Mouse (Mus musculus): ENCODE measurements around the gene Upk1a.

The Upk1a gene

DNA sequence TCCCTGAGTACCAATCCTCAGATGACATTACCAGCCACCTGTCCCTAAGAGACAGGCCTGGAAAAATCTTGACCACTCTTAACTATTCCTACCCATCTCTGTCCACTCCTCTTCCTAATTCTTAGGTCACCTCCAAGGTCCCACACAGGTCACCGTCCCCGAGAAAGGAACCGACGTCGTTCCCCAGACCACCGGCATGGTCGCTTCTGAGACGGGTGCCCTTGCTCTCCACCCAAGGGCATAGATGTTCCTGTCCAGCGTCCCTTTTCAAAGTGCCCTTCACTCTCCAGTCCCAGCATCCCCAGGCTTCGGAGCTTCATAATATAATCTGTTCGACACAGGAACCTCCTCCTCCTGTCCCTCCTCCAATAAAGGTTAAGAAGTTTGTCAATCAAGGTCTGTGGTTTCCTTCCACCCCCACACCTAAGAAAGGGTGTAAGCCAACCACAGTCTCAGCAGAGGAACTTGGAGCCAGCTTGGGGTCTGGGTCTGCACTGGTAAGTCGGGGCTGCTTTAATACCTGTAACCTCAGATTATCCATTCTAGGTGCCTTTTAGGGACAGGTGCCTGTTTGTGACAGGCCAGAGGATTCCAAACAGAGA lies 47.6 kb downstream of the Upk1a start, which contains the start of gene Igflr1:
Igflr1 (plus strand) TSS at position 458 of the 602 bp plus-strand sequence.
- no peak for TF ChIP-seq GATA4 (IDR thresholded peaks at IDR 0.05; ENCODE audit: insufficient replicate concordance, low read length)

GRCm38 (mm10) chr7:30563906-30564280 lies 48.8 kb downstream of the Upk1a start:
- no peak for TF ChIP-seq GATA4 (IDR thresholded peaks at IDR 0.05; ENCODE audit: insufficient replicate concordance, low read length)

GRCm38 (mm10) chr7:30563117-30563905 lies 49.3 kb downstream of the Upk1a start, which contains the start of the genes U2af1l4, Gm49396 and Psenen:
TSS of gene U2af1l4 (plus strand) at chr7:30563301.
TSS of gene Gm49396 (plus strand) at chr7:30563344.
TSS of gene Psenen (minus strand) at chr7:30563627.
- TF ChIP-seq GATA4 (IDR thresholded peaks at IDR 0.05; ENCODE audit: insufficient replicate concordance, low read length), result no peak

DNA sequence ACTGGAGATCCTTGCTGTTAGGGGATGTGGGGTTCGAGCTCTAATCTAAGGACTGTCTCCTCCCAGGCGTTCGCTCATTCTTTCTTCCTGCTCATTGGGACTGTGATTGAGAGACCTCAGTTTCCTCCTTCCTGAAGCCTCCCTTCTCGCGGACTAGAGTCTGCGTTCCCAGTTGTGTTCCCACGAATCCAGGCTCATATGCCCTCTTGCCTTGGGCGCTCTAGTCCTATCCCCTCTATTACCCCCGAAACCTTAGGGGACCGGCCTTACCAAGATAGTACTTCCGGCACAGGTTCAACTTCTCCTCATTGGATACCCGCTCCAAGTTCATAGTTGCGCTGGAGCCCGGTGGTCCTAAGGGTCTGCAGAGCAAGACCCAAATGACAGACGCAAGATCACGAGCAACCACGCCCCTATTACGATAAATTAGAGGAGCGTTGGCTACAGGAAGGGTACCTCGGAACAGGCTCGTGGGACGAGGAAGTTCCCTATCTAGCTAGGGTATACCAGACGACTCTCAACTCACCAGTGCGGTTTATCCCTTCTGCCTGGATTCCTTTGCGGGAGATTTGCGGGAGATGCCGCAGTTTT lies 50.0 kb downstream of the Upk1a start:
- no peak for TF ChIP-seq GATA4 (IDR thresholded peaks at IDR 0.05; ENCODE audit: insufficient replicate concordance, low read length)

DNA sequence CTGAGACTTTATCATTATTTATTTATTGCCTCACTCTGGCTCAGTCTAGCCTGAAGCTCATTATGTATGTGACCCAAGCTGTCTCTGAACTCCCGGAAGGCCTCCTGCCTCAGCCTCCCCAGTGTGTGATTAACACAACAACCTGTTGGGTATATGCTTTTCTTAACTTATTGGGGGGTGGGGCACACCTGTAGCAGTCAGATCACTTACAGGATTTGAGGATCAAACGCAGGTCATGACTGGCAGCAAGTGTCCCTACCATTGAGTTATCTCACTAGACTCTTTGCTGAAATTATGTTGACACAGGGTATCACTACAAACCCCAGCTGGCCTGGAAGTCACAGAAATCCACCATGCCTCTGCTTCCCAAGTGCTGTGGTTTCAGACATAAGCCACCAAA lies 52.4 kb downstream of the Upk1a start:
- TF ChIP-seq GATA4 (IDR thresholded peaks at IDR 0.05; ENCODE audit: insufficient replicate concordance, low read length), result no peak

- TF ChIP-seq GATA4 (IDR thresholded peaks at IDR 0.05; ENCODE audit: insufficient replicate concordance, low read length), result no peak
These were observed 53.1 kb downstream of the Upk1a start, which contains the start of gene Lin37 for GRCm38 (mm10) chr7:30559443-30559954. TSS of gene Lin37 (minus strand) at chr7:30559838.

- TF ChIP-seq GATA4 (IDR thresholded peaks at IDR 0.05; ENCODE audit: insufficient replicate concordance, low read length), result no peak
These were observed 53.8 kb downstream of the Upk1a start for GRCm38 (mm10) chr7:30558656-30559442.

- no peak for TF ChIP-seq GATA4 (IDR thresholded peaks at IDR 0.05; ENCODE audit: insufficient replicate concordance, low read length)
These were observed 54.6 kb downstream of the Upk1a start for GRCm38 (mm10) chr7:30557901-30558514.

GRCm38 (mm10) chr7:30556894-30557536 lies 55.6 kb downstream of the Upk1a start:
- TF ChIP-seq GATA4 (IDR thresholded peaks at IDR 0.05; ENCODE audit: insufficient replicate concordance, low read length), result no peak

DNA sequence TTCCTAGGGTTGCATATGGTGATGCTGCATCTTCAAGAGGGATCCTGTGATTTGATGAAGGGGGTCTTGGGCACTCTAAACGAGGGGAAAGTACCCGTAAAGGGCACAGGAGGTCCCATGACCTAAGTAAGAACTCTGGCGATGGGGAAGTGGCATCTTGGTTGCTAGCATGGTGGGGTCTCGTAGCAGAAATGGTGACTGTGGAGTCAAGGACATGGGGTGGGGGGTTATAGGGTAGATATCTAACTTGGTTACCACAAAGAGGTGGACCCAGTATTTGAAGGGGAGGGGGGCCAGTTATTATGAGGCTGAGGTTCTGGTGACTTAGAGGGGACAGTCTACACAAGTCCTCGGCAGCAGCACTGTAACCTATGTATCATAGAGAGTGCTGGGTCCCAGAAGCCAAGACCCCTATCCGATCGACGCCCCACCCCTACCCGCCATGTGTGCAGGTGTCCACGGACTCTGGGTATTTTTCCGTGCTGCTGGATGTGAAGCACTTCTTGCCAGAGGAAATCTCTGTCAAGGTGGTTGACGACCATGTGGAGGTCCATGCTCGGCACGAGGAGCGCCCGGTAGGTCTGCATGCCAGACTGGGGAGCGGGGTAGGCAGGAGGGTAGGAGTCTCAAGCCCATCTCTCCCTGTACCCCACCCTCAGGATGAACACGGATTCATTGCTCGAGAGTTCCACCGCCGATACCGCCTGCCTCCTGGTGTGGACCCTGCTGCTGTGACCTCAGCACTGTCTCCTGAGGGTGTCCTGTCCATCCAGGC lies 58.6 kb downstream of the Upk1a start:
- TF ChIP-seq GATA4 (IDR thresholded peaks at IDR 0.05; ENCODE audit: insufficient replicate concordance, low read length), result no peak

All from liver, adult (tissue).